Comparison of ENCODE assay signal across 13 mouse cellular contexts in genomic region chr7:66523959-66524358, GRCm38 (mm10).
"Had no signal": no experiment of that assay in that cellular context is flagged by ENCODE, and none has a peak within 500 bp of the region (broad histone marks: within the 10 kb centered on the region; RNA-seq: fewer than 3 reads in every experiment).

No protein-coding gene starts in this region.

- H3K9me3 ChIP-seq: intestine, embryonic 15.5 days; kidney, embryonic 15.5 days; limb, embryonic 15.5 days; midbrain, embryonic 13.5 days; neural tube, embryonic 15.5 days had no signal

- H3K9ac ChIP-seq: intestine, embryonic 15.5 days; kidney, embryonic 15.5 days; limb, embryonic 15.5 days; liver, embryonic 14.5 days; midbrain, embryonic 13.5 days; neural tube, embryonic 15.5 days had no signal

- H3K4me1 ChIP-seq: midbrain, embryonic 13.5 days; neural tube, embryonic 15.5 days had no signal

- H3K4me3 ChIP-seq: intestine, embryonic 15.5 days; kidney, embryonic 15.5 days; limb, embryonic 15.5 days; midbrain, embryonic 13.5 days; myocyte; neural tube, embryonic 15.5 days had no signal

- DNase-seq: kidney, adult 2 months; kidney, postnatal 25 days; lung, adult 18-20 months; right cerebral cortex, postnatal 4 days; spleen, adult 18-20 months; thymus, postnatal 4 days had no signal

- H3K36me3 ChIP-seq: intestine, embryonic 15.5 days; kidney, embryonic 15.5 days; limb, embryonic 15.5 days; midbrain, embryonic 13.5 days; neural tube, embryonic 15.5 days had no signal

- ATAC-seq: intestine, embryonic 15.5 days; midbrain, embryonic 13.5 days had no signal

- H3K27me3 ChIP-seq: intestine, embryonic 15.5 days; kidney, embryonic 15.5 days; limb, embryonic 15.5 days; midbrain, embryonic 13.5 days; neural tube, embryonic 15.5 days had no signal

- H3K4me2 ChIP-seq: intestine, embryonic 15.5 days; kidney, embryonic 15.5 days; limb, embryonic 15.5 days; midbrain, embryonic 13.5 days; neural tube, embryonic 15.5 days had no signal

- H3K27ac ChIP-seq: intestine, embryonic 15.5 days; kidney, embryonic 15.5 days; limb, embryonic 15.5 days; liver, embryonic 14.5 days; midbrain, embryonic 13.5 days; neural tube, embryonic 15.5 days had no signal
